Mouse (Mus musculus) adrenal gland, postnatal 14 days (tissue): ENCODE results near the gene Nat8f2. TPM values are rescaled to one million over a fixed set of nuclear protein-coding genes. Genes with fewer than 3 reads are reported as not detected.

ENCODE experiments used
- DNase-seq: peaks from one replicate; pipeline ENCODE4 v3.0.0; 2021; ENCODE audit warnings: mixed read lengths
- total RNA-seq: library from RNA; stranded (reverse); gene quantifications from 2 replicates; pipeline ENCODE4 v1.2.3, GENCODE M21; 2021

Gene Nat8f2
- total RNA-seq, 1 experiment from 2014 or later, result 3.5 TPM

DNA sequence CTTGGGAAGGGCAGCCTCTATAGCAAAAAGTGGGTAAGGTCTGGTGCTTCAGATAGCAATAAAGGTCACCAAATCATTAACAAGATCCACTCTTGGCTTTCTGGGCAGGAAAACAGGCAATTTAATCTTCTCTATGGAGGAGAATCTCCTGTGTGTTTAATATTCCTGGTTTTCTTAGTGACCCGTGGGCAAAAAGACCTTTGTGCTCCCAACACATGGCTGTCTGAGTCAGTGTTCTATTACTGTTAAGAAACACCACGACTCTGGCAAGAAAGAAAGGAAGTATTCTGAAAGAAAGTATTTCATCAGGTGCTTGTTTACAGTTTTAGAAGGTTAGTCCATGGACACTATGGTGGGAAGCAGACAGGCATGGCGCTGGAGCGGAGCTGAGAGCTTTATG, 46.7 kb downstream of the Nat8f2 start:
- no peak for DNase-seq

DNA sequence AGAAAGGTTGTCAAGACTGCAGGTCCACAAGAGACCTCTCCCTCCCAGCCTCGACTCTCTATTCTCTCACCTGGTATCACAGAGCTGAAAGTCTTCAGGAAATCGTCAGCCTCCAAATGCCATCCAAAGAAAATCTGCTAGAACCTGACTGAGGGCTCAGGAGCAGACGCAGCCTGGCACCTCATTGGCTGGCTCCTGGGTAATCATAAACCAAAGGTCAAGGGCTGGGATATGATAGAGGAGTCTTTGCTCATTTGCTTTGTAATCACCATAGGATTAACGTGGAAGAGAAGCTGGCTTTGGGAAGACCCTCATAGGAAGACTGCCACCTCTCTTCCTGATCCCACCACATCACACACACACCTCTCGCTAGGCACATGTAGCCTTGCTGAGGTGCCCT, 48.1 kb downstream of the Nat8f2 start, which contains the start of the genes Nat8f6 and Nat8f5:
Nat8f6 (minus strand) TSS at position 118 of the 400 bp plus-strand sequence.
Nat8f5 (minus strand) TSS at position 136 of the 400 bp plus-strand sequence.
- DNase-seq, result no peak

DNA sequence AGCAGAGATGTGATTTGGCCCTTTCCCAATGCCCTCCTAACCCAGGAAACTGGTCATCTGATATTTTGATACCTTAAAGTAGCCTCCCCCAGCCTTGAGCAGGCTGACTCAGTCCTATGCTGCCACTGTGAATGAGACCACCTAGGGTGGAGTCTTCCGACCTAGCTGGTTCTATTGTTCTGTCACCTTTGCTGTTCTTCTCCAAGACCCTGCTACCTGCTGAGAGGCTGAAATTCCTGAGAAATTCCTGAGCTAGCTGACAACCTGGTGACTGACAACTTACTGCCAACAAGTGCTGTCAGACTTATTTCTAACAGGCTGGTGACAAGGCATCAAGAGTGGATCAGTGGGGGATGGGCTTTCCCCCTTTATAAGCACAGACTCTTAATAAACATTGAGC, 50.6 kb downstream of the Nat8f2 start:
- DNase-seq, result no peak

Other genes with a start within 250 kb of the Nat8f2 start
- gene Nat8f7, start 156.0 kb downstream of the Nat8f2 start, total RNA-seq, result 0.53 and 1.1 TPM in 2 replicates
- 0.68 TPM in 1 of 2 replicates, not detected in the other for gene Nat8f3, start 103.4 kb downstream of the Nat8f2 start, total RNA-seq
- gene Nat8f6, start 48.2 kb downstream of the Nat8f2 start, total RNA-seq, result 0.41 and 0.45 TPM in 2 replicates
- gene Nat8f5, start 48.2 kb downstream of the Nat8f2 start, total RNA-seq, result 1.4 and 1.9 TPM in 2 replicates
- 1.6 TPM in 2 replicates for gene Nat8, start 37.1 kb downstream of the Nat8f2 start, total RNA-seq
- 6.1 and 7.9 TPM in 2 replicates for gene Nat8f4, start 35.7 kb upstream of the Nat8f2 start, total RNA-seq
- gene Tprkb, start 42.7 kb upstream of the Nat8f2 start, total RNA-seq, result 41.9 and 43.1 TPM in 2 replicates
- gene Nat8f1, start 46.5 kb upstream of the Nat8f2 start, total RNA-seq, result 23.5 and 47.2 TPM in 2 replicates
- gene Dusp11, start 92.5 kb upstream of the Nat8f2 start, total RNA-seq, result 115 and 124 TPM in 2 replicates
- not detected in 2 replicates for gene Figla, start 147.0 kb upstream of the Nat8f2 start, total RNA-seq
- 5.2 and 6.1 TPM in 2 replicates for gene Add2, start 159.5 kb upstream of the Nat8f2 start, total RNA-seq